Mouse (Mus musculus) C2C12 (cell line): ENCODE measurements around the gene Piwil4.

ENCODE experiments used
- CTCF ChIP-seq: IDR thresholded peaks from one replicate; pipeline ENCODE4 v1.5.1; 2011; ENCODE audit not compliant: control insufficient read depth, insufficient read depth, insufficient read length
- MAX ChIP-seq: IDR thresholded peaks from one replicate; pipeline ENCODE4 v1.6.1; 2011; ENCODE audit warnings: mild to moderate bottlenecking, control low read depth
- MYOD1 ChIP-seq: IDR thresholded peaks from one replicate; pipeline ENCODE4 v1.6.1; 2011; ENCODE audit warnings: low read depth; ENCODE audit not compliant: control insufficient read depth, insufficient read length

GRCm38 (mm10) chr9:14698582-14699287 lies 41.8 kb downstream of the Piwil4 start:
- peak; percentile 86 for TF ChIP-seq CTCF
- no peak for TF ChIP-seq MAX
- TF ChIP-seq MYOD1 = no peak
